Mouse (Mus musculus) T-helper 1 cell (primary cell): ENCODE results near the gene Klk7.

ENCODE experiments used
- in situ Hi-C: fragments of 300-600 bp; cut with MboI, MseI; formaldehyde crosslinking; loops from one replicate; pipeline ENCODE4 v1.15.1; 2025; ENCODE audit warnings: high pct_unique_total_duplicates

Gene Klk7

DNA sequence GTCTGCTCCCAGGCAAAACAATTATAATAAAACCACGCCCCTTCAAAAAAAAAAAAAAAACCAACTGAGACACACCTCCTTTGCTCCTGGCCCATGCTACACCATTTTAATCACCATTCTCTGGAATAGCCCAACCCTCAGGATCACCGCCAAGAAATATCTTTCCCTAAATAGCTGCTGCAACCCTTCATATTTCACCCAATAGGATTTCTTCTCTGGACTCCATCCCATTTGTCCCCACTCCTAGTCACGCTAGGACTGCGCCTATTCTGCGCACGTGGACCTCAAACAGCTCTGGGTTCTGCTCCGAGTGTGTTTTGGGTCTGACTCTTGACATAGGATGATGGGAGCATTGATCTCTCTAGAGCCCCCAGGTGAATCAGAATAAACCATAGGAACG is 14.7 kb upstream of the Klk7 start:
- in situ Hi-C loops, result loop anchor here (5.0 kb wide), 1 partner anchor 124 kb away; the partner anchor contains the start of gene Ctu1

DNA sequence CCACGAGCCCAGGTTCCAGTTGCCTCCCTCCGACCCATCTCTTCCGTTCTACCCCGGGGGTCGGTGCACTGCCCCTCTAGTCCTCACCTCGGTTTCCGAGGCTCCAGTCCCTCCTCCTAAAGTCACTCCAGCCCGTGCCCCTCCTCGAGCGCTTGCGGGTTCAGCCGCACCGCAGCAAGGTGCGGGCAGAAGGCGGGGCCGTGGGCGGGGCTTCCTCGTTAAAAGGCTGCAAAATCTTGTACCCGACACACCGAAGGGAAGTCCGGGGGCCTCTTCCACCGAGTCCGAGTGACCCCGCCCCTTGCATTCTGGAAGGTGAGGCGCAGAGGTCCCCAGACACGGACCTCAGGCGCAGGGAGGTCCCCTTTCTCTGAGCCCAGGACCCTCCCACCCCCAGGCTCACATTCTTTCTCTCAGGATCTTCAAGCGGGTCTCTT is 13.7 kb upstream of the Klk7 start, which contains the start of gene Klk8:
Klk8 (plus strand) TSS at position 245 of the 437 bp plus-strand sequence.
- in situ Hi-C loops, result loop anchor here (5.0 kb wide), 1 partner anchor 125 kb away; the partner anchor contains the start of gene Ctu1

DNA sequence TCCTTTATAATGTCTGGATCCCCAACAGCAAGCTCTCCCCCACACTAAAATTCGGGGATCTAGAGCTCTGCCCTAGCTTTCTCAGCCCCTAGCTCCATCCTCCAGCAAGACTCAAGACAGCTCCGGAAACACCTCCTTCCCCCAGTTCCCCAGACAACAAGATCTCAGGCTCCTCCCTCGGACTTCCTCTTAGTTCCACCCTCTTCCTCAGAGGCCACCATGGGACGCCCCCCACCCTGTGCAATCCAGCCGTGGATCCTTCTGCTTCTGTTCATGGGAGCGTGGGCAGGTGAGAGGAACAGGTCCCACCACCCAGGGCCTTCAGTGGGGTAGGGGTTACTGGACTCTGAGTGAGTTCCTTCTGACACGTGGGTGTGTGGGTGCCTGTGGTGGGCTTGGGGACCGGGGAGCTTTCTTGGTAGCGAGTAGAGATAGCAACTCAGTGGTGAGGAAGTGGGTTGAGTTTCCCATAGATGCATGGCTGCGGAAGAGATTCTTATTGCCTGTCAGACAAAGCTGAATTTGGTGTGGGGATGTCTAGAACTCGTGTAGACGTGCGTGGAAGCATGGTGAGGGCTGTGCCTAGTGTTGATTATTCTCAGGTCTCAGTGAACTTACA is 13.1 kb upstream of the Klk7 start:
- in situ Hi-C loops, result loop anchor here (5.0 kb wide), 1 partner anchor 126 kb away; the partner anchor contains the start of gene Ctu1

DNA sequence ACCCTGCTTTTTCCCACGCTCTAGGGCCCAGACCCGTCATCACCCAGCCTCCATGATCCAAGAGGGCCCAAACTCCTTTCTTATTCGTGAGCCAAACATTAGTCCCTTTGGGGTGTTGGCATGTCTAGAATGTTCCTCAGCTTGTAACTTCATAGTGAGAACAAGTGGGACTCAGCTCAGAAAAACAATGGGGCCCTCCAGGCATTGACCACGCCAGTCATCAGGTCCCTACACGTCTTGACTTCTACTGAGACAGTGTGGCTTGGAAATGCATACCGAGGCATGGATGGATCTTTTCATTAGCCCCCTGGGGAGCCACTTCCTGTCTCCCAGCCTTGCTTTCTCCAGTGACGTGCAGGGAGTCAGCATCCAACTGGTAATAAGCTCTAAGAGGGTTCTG is 11.2 kb upstream of the Klk7 start:
- in situ Hi-C loops, result loop anchor here (5.0 kb wide), 1 partner anchor 128 kb away; the partner anchor contains the start of gene Ctu1

DNA sequence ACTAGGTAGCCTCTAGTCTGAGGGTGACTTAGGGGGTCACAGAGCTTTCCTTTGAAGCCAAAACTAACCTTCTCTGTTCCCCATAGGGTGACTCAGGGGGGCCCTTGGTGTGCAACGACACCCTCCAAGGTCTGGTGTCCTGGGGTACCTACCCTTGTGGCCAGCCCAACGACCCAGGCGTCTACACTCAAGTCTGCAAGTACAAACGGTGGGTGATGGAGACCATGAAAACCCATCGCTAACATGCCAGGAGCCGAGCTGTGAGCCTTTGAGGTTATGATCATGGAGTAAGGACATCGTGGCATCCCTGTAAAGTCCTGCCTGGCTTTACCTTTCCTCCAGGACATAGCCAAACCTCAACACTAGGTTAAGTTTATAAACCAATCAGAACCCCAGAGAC is 4.1 kb downstream of the Klk7 start:
- in situ Hi-C loops, result no loop called here

DNA sequence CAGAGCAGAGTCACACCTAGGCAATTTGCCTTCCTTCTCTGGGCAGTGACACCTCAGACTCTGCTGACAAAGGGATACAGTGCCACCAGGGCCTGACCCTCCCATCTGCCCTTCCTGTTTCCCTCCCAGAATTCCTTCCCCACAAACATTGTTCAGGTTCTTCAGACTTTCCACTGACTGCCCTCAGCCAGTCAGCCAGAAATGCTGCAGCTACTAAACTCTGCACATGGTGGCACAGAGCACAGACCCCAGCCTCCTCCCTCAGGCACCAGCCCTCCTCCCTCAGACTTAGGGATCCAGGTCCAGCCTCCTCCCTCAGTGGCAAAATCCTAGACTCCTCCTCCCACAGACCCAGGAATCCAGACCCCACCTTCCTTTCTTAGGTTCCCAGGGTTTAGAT is 5.7 kb downstream of the Klk7 start:
- in situ Hi-C loops, result no loop called here

DNA sequence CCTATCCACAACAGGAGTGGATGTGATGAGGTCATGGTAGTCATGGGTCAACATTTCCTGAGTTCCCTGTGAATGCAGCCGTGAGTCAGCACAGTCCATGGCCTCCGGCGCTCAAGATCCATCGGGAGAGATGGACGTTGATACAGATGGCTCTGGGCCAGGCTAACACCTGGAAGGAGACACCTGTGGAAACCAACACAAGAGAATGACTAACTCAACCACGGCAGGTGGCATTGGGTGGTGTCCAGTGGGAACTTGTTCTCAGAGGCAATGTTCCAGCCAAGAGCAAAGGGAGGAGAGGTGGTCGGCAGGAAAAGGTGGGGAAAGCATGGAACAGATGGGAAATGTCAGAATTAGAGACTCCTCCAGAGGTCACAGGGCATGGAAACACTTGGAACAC is 10.5 kb downstream of the Klk7 start:
- in situ Hi-C loops, result no loop called here

DNA sequence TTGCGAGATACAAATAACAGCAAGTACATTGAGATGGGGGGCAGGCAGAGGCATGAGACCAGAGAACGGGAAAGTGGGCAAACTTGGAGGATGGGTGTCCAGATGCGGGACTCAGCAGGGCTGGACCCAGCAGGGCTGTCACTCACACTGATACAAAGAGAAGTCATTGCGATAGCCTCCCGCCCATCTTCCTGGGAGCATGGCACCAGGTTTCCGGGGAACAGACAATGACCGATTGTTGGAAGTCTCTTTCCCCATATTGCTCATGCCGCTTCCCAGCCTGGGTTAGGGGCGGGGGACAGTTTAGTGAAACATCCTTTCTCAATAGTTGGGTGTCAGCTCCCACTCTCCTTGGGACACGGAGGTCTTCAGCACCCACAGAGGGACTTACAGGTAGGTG is 13.1 kb downstream of the Klk7 start, which contains the start of gene Klk6:
Klk6 (plus strand) TSS at position 301 of the 400 bp plus-strand sequence.
- in situ Hi-C loops, result no loop called here

DNA sequence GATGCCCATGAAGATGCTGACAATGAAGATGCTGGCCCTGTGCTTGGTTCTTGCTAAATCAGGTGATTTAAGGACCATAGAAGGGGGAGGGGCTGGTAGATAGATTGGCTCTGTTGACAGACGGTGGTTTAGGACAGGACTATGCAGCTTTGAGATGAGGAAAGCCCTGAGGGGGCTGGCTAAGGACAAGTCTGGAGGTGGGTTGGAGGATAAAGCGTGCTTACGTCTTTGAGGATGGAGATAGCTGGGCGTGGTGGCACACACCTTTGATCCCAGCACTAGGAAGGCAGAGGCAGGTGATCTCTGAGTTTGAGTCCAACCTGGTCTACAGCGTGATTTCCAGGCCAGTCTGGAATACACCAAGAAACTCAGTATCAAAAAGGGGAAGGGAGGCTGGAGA is 15.0 kb downstream of the Klk7 start:
- in situ Hi-C loops, result no loop called here

DNA sequence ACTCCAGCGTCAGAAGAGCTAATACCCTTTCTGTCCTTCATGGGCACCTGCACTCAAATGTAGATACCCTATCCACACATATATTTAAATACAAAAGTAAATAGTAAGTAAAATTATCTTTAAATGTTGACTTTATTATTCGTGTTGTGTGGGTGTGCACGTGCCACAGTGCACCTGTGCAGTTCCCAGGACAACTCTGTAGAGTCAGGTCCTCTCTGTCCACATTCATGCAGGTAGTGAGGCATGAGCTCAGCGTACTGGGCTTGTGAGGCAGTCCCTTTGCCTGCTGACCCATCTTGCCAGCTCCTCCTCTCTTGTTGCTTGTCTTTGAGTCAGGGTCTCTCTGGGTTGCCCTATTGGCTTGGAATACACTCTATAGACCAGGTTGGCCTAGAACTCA is 16.6 kb downstream of the Klk7 start:
- in situ Hi-C loops, result no loop called here

DNA sequence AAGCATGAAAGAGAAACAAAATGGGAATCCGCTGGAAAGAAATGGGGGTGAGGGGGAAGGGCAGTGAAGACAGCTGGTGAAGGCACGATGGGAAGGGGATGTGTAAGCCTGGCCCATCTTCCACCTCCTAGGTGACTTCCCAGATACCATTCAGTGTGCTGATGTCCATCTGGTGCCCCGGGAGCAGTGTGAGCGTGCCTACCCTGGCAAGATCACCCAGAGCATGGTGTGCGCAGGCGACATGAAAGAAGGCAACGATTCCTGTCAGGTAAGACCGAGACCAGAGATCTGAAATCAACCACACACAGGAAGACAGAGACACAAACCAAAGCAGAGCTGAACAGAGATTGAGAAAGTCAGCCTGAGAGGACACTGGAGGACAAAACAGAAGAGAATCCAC is 17.9 kb downstream of the Klk7 start:
- in situ Hi-C loops, result no loop called here

DNA sequence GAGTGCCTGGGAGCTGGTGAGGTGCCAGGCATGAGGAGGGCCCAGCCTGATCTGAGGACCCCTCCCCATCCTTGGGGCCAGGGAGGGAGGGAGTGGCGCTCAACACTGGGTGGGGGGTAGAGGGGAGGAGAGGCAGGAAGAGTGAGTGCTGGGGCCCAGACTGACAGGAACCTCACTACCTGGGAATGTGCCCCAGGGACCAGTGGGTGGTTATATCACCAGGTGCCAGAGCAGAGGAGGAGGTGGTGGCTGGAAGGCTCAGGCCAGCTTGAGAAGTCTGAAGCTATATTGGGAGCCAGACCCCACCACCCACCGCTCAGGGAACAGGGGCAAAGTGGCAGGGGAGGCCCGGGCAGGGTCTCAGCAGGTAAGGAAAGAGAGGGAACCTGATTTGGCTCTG is 30.6 kb downstream of the Klk7 start, which contains the start of gene Klk5:
Klk5 (plus strand) TSS at position 271 of the 400 bp plus-strand sequence.
- in situ Hi-C loops, result no loop called here

DNA sequence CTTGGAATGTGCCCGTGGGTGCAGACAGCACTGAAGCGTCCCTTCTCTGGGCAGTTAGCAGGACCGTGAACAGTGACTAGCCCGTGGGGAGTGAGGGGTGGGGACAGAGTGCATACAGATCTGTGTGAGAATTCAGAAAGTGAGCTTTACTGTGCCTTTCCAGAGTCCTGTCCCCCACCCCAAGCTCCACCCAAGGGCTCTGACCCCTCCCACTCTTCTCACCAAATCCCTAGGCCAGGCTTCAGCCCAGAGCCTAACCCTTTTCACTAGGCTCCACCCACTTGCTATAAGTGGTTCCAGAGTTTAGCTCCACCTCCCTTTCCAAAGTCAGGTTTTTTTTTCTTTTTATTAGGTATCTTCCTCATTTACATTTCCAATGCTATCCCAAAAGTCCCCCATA is 32.7 kb downstream of the Klk7 start:
- in situ Hi-C loops, result no loop called here

DNA sequence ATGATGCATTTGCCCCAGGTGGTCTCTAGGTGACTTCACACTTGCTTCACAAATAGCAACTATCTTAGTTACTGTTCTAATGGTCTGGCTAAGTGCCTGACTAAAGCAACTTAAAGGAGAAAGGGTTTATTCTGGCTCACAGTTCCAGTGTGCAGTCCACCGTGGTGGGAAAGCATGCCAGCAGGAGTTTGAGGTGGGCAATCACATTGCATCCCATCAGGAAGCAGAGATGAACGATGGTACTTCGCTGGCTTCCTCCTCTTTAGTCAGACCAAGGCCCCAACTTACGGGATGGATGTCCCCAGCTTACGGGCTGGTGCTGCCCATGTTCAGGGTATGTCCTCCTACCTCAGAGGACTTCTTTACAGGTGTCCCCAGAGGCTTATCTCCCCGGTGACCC is 40.5 kb downstream of the Klk7 start:
- in situ Hi-C loops, result no loop called here

DNA sequence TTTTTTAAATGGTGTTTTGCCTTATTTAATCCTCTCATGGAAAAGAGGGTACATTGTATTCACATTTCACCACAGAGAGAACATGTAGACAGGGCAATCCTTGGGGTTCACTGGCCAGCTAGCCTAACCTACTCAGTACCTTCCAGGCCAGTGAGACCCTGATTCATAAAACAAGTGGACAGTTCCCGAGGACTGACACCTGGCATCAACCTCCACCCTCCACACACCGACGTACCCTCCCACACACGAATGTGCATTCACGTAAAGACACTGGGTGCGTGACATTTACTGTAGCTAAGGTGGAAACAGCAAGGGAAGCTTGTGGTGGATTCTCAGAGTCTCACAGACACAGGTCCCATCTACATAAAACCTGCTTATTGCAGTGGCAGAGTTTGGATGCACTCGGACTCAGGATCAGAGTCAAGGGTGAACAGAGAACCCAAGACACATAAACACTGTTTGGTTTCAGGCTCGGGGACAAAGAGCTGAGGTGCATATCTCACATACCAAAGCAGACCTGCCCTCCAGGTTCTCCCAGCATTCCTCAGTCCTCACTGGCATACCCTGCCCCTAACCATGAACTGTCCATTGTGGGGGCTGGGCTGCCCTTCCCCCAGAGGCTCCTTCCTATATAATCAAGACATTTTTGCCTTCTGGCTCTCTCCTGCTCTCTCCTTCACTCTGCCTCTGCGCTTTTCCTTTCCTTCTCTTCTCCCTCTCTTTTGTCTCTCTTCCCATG is 43.7 kb downstream of the Klk7 start:
- in situ Hi-C loops, result no loop called here

DNA sequence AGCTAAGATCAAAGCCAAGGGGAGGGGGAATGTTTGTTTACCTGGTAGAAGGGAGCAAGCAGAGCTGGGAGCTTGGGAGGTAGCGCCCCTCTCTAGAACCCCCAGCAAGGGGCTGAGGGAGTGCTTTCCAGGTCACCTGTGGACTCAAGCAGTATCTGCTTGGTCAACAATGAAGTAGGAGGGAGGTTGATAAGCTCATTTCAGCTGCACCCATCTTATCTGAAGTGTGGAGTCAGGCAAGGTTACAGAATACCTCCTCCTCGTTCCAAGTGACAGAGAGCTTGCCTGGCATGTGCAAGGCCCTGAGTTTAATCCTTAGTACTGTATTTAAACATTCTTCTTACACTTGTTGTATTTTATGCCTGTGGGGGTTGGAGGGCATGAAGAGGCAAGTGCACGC is 44.6 kb downstream of the Klk7 start:
- in situ Hi-C loops, result no loop called here

DNA sequence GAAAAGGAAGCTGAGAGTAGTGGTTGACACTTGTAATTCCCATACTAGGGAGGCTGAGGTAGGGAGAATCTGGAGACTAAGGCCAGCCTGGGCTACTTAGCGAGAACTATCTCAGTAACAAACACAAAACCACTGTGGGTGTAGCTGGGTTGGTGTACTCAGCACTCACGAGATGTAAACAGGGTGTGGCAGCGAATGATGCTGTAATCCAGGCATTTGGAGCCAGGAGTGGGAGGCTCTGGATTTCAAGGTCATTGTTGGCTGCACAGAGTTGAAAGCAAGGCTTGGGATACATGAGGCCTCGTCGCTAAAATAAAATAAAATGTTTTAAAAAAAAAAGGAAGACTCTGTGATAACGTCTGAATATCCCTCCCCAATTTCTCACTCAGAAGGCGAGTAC is 45.2 kb downstream of the Klk7 start:
- in situ Hi-C loops, result no loop called here

DNA sequence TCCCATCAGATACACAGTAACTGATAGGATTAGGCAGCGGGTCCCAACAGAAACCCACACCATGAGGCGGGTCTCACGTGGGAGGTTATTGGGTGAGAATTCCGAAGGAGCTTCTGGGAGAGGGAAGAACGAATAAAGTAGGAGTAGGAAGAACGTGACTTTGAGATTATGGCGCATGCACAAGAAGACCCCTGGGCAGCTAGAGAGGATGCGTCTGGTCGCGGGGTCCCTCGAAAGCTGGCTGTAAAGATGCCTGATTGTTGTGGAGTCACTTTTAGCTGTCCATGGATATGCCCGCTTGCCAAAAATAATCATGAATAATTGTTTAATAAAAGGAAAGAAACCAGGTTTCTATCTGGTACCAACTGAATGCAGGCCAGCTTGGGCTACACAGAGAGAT is 46.4 kb downstream of the Klk7 start:
- in situ Hi-C loops, result no loop called here

DNA sequence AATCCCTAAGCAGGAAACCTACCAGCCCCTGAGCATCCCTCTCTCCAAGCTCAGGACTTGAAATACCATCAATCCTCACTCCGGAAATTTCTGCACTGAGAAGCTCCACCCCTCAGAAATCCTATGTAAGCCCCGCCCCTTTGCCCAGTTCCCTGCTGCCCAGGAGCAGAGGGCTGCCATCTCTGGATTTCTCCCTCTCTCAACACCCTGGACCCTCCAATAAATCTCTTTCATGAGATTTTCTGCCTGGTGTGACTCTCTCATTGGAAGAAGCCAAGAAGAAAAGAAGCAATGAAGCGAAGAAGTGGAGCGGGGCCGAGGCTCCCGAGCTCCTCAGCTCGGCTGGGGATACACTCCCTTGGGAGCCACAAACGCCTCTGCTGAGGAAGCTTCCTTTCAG is 49.3 kb downstream of the Klk7 start:
- in situ Hi-C loops, result no loop called here
